Mouse (Mus musculus) lung, postnatal 0 days (tissue): ENCODE measurements at regions not wholly inside any gene's neighbourhood (a gene's known extent, or its start where the extent isn't known, plus 50 kb on each side); places are given as distances from the start of the nearest gene placed in this dataset.

ENCODE experiments used
- CTCF ChIP-seq: IDR thresholded peaks from 2 replicates; pipeline ENCODE4 v1.5.1; 2016; ENCODE audit warnings: antibody characterized with exemption, mild to moderate bottlenecking
- EP300 ChIP-seq: IDR thresholded peaks from 2 replicates; pipeline ENCODE4 v1.6.1; 2016; ENCODE audit warnings: antibody characterized with exemption, mild to moderate bottlenecking, control low read depth

DNA sequence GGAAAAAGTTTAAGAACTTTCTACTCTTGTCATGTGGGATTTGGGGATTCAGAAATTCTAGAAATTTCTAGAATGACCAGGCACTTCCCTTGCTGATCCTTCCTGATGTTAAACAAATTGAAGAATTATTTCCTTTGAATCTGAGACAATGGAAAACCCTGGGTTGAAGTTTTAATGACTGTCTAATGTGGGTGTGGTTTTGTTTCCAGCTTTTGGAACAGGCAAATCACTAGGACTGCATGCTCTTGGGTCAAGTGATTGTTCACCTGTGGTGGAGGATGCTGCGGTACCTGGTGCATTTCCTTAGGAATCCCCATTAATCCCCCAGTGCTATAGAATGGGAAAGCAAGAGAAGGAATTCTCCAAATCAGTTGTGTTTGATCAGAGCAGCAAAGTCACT lies 184.8 kb downstream of the Slc30a10 start:
- TF ChIP-seq CTCF (no peak), EP300 (no peak)
